Mouse (Mus musculus): Measurements from ENCODE around the gene Cuedc1.
"Not testable (repeated sequence)": the region's sequence is repeated elsewhere in the genome, so short reads cannot be mapped to it uniquely, and the experiment has no call there.

The Cuedc1 gene

DNA sequence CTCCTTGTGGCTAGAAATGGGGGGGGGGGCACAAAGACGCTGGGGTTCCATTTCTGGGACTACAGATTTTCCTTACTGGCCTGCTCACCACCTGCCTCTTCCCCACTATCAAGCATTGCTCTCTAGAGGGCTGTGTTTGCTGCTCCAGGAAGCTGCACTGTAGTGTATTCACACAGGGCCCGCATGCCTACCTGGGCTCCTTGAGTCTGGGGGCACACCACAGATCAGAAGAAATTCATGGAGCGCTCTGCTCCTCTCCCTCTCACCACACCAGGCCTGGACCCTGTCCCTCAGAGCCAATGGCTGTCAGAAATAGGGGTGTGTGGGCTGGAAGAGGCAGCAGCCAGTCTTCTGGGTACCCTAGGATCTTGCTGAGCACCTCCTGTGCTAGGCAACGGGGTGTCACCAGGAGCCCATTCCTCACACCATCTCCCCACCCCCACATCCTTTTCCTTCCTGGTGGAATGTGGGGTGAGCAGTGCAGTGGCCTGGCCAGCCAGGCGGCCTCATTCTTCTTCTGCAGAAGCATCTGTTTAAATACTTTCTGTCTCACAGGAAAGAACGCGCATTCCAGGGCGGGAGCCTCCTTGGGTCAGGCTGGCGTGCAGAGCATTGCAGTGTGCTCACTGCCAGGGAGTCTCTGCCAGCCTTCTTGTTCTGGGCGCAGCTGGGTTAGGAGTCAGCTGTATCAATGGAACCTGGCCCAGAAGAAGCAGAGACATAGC lies 74.9 kb downstream of the Cuedc1 start:
- DNase-seq: no peak

DNA sequence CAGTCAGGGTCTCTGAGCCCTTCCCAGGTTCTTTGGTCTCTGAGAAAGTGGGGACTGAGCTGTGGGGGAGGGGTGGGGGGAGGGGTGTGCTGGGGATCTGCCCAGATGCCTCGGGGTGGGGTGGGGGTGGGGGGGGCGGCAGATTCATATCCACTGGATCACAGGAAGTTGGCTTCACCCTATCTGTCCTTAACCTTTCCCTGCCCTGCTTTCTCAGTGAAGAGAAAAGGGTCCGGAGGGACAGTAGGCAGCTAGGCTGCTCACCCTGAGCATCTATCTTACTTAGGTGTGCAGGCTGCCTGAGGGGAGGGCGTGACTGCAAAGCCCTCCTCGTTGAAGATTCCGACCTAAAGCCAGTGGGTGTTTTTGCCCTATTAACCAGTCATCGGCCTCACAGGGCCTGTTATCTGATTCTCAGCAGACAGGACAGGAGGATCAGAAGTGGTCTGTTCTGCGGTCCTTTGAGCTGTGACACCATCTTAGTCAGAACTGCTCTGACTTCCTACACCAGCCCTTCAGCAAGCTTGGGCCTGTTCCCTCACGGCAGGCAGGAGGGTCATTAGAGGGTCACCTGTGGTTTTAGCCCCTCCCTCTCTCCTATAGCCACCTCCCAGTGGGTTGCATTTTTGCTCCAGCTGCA lies 75.6 kb downstream of the Cuedc1 start:
- DNase-seq: no peak

DNA sequence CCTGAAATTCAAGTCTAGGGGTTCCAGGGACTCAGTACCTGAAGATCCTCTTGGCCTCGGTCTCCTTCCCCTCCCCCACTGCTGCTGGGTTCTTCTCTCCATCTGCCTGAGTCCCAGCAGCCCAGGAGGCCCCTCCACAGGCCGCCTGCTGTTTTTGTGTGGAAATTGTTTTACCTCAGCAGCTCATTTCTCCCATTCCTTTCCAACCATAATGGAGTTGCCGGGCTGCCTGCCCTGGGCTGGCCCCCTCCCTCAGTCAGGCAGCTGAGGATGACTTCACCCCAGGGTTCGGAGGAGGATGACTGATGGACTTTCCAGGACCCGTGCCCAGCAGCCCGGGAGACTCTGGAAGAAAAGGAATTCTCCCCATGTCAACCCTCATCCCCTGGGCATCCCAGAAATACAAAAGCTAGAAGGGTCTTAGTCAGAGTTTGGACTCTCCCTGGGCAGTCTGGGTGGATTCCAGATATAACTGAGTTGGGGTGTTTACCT lies 82.7 kb downstream of the Cuedc1 start:
- DNase-seq: no peak

DNA sequence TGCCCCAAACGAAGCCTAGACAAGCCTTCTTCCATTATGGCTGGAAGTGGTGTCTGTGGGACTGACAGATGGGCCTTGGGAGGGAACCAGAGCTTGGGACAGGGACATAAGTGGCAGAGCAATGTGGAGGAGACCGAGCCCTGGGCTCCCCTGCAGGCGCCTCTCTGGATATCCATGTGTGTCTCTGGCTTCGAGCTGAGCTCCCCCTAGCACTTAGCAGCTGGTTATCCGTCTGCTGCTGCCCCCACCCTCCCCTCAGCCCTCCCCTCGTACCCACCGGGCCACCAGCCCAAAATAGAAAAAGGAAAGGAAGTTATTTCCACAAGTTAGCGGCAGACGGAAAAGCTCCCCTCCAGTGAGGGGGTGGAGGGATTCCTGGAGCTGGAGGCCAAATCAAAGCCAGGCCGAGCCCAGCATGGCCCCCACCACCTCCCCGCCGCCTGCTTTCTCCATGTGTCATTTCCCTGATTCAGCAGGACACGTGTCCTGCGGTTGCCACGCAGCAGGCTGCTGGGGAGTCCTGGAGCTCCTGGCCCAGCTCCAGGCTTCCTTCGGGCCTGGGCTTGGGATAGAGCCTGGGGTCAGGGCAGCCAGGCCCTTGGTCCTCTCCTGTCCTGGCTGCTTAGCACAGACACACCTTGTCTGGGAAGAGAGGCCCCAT lies 83.2 kb downstream of the Cuedc1 start:
- DNase-seq: peak; percentile 55

DNA sequence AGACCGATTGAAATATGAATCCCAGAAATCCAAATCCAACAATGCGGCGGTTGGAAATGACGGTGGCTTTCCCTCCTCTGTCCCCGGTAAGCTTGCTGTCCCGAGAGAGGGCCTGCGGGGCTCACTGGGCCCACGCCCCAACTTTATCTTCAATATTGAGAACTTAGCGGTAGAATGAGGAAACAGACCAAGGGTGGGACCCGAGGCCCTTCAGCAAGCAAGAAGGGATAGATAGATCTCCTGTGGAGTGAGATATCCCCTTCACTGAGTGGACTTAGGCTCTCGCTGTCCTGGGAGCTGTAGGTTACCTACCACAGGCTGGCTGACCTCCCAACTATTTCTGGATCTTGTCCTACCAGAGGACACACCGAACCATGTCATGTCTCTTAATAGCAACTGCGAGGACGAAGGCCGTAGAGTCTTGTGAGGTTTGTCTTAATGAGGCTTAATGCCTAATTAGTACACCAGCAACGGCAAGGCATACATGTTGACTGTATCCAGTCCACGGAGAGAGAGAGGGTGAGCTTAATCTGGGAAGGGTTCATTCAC lies 86.8 kb downstream of the Cuedc1 start:
- no peak for DNase-seq

DNA sequence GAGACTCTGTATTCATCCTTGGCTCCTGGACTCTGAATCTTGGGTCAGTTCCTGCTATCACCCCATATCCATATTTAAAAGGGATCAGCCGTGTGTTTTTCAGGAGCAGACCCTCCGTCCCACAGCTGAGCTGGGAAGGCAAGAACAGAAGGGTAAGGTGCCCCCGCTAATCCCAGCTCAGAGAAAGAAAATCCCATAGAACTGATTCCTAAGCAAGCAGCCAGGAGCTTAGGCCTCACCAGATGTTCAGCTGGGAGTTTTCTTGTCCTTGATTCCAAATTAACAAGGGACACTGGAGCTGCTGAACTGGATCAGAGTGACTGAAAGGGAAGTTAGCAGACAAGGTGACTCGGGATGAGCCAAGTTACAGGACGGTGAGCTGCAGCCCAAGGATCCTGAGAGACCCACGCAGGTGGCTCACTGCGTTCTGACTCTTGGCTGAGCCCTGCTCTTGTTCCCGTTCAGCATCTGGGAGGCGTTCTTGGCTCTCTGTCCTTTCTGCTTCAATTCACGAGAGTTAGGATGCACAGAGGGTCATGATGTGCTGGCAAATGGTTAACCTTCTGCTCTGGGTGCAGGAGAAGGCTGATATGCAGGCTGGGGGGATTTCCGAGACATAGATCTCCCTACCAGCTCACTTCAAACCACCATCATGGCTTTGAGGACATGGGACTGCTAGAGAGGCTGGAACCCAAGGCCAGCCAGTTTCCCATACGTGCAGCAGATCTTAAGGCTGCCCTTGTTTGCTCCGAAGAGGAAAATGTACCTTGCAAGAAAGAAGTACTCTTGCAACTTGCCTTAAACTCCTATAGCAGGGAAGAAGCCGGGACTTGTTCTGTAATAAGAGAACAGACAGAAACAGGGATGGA lies 88.5 kb downstream of the Cuedc1 start:
- no peak for DNase-seq

DNA sequence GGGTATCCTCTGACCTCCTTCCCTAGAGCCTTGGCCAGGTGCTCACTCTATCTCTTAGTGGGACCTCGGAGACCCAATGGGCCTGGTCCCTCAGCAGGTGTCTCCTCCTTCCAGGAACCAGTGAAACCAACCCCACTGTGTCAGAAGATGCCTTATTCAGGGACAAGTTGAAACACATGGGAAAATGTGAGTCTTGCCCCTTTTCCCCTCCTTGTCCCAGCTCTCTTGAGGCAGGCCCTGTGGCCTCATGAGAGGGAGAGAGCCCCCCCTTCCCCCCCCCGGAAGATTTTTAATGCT lies 89.0 kb downstream of the Cuedc1 start:
- no peak for DNase-seq

DNA sequence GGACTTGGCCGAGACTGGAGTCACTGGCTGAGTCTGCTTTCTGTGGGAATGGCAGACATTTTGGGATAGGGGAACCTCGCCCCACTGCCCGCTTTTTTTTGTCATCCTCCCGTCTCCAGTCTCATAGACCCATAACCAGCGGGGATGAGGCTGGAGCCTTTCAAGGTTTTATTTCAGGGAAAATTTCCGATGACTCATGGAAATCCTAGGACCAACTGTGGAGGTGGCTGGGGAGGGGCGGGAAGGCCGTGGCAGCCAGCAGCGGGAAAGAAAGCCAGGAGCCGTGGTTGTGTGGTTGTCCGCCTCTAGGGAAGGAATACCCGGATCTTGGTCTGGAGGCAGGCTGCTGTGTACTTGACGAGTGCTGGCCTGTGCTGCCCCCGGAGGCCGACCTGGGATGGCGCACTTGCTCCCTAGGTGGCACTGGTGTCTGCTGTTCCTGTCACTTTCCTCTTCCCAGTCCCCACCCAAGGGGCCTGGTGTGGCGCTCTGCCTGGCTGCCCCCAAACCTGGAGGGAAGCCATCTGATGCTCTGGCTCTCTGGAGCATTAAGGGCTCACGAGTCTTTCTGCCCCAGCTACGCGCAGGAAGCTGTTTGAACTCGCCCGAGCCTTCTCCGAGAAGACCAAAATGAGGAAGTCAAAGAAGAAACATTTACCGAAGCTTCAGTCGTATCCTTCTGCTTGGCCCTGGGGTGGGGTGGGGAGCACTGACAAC lies 89.7 kb downstream of the Cuedc1 start:
- DNase-seq: peak; percentile 90

DNA sequence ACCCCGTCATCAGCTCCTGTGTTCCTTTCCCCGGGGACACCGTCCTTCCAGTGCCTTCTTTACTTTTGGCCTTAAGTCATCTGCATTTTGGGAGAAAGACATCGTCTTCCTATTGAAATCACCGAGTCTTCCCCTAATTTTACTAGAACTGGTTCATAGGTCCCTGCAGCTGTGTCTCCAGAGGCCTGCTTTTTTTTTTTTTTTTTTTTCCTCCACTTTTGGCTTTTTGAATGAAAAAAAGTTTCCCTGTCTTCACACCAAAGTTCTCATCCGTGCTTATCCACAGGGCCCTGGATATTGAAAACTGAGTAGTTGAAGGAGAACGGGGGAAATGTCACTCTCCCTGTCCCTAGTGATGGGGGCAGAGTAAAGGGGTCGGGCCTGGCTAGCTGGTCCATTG lies 90.4 kb downstream of the Cuedc1 start:
- DNase-seq: no peak

DNA sequence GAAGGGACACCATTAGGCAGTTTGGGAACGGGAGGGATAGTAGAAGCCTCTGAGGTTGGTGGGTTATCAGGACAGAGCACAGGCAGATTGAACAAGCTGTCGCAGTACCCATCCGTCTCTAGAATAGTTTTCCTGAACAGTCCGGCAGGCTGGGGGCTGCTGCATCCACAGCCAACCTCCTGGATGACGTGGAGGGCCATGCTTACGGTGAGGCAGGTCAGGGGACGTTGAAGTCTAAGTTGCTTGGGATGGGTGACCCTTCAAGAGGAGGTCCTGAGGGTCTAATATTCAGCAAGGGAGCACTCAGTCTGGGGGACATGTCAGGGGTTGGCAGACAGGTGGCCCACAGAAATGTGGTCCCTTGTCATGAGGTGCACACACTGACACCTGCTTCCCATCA lies 90.8 kb downstream of the Cuedc1 start:
- no peak for DNase-seq

DNA sequence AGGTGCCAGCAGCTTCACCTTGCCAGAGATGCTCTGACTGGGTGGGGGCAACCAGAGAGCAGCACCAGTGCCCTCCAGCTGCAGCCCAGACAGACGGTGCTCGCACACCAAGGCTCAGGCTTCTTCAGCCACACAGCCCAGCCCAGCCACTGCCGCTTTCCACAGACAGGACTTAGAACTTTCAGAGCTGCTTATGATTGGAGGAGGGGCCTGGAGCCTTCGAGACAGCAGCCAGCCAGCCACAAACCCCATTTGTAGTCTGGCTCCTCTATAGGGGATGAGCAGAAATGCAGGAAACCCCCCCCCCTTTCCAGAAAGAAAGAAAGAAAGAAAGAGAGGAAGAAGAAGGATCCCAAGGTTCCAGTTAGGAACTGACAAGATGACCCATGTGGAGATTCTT lies 94.7 kb downstream of the Cuedc1 start:
- no peak for DNase-seq

DNA sequence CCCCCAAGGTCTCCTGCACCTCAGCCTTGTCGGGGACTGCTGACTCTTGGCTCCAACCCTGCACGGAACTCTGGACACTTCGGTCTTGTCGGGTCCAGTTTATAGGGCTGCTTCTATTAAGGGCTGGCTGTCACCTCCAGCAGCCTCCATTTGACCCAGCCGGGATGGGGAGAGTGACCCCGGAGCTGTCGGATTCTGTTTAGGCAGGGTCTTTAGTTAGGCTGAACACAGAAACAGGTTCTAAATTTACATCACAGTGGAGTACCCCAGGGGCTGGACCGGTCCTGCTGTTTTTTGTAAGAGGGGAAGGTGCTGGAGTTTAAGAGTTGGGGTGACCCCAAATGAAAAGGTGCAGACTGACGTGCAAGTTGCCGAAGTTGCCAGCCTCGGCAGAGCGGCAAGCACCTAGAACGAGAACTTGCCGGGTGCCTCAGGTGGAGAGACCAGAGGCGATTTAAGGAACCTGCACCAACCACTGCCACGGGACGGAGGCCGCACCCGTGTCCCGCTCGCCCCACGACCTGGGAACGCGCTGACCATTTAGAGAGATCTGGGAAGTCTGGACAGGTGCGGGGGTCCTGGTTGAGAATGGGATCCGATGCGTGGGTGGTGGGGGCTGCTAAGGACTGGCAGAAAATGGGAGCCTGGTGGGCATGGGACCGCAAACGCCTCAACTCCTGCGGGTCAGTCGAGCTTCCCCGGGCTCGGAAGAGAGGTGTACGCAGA lies 95.4 kb downstream of the Cuedc1 start:
- DNase-seq: no peak

DNA sequence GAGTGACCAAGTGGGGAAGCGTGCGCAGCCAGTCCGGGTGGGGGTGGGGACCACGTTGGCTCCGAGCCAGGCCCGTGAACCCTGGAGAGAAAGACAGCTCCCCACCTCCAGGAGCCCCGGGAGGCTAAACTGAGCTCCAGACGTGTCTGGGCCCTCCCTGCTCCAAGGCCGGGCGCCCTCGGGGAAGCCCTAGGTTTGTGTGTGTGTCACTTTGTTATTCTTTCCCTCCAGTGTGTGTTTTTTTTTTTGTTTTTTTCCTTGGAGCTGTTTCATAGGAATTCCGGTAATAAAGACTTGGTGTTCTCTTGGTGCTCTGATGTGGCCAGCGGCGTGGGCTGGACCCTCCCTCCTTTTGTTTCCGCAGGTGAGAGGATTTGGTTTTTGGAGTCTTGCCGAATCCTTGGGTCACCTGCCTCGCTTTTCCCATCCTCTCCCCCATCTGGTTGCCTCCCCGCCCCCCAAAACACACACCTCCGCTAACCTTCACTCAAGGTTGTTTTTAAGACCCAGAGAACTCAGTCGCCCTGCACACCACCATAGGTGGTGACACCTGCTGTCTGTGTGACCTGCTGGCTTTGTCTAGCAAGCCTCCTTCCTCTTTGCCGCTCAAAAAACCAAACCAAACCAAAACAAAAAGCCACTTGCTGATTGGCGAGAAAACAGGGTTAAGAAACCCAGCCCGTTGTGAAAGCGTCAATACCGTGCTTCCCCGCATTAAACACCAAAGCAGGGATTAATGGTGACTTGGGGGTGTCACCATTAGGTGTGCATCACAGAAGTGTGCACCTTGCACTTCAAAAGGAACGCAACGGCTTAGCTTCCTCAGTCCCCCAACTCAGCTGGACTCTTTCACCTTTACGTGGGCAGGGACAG lies 96.2 kb downstream of the Cuedc1 start:
- no peak for DNase-seq

DNA sequence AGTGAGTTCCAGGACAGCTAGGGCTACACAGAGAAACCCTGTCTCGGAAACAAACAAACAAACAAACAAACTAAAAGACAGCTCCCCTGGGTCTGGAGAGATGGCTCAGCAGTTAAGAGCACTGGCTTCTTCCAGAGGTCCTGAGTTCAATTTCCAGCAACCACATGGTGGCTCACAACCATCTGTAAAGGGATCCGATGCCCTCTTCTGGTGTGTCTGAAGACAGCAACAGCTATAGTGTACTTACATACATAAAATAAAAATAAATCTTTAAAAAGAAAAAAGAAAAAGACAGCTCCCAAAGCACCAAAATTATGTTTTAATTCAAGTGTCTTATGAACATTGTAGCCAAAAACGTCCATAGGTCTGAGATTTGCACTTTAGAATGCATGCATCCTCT lies 97.8 kb downstream of the Cuedc1 start:
- not testable (repeated sequence) for DNase-seq

DNA sequence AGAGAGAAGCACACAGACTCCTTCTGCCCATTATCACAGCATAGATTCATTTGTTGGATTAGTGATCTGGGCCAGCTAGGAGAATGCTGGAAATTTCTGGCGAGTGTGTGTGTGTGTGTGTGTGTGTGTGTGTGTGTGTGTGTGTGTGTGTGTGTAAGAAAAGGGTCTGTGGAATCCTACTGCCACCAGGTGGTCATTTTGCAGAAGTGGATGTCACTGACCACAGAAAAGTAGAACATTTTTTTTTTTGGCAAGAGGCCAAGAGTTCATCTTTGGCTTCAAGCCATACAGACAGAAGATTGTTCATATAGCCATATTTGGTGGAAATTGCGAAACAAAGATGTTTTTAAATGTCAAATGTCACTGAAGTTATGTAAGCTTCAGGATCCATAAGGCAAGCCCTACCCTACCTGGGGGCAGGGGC lies 99.3 kb downstream of the Cuedc1 start:
- DNase-seq: peak; percentile 47

DNA sequence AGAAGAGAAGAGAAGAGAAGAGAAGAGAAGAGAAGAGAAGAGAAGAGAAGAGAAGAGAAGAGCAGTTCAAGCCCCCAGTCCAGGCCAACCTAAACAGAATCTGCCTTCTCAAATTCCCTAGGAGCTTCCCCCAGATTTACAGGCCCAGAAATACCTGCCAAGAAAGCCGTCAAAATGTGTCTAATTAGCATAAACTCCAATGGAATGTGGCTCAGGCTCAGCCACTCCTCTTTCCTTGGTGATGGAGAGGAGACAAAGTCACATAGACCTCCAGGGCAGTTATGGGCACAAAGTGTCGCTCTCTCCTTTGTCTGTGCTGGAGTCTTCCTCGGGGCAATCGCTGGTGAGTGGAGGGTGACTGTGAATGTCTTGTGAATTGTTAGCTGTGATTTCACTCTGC lies 100.4 kb downstream of the Cuedc1 start:
- DNase-seq: no peak

DNA sequence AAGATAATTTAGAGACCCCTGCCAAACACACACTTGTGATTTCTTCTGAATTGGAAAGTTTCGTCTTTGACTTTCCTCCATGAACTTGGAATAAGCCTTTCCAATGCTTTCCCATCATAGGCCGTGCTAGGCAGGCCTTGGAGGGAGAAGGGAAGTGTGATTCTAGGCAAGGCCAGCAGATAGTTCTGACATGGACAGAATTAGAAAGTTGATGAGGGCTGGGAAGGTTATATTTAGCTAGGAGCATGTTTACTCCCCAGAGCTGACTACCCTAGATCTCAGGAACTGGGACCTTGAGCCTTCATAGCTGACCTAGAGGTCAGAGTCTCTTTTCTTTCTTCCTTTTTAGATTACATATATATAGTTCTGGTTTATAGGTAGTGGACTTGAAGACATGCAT lies 103.3 kb downstream of the Cuedc1 start:
- no peak for DNase-seq

DNA sequence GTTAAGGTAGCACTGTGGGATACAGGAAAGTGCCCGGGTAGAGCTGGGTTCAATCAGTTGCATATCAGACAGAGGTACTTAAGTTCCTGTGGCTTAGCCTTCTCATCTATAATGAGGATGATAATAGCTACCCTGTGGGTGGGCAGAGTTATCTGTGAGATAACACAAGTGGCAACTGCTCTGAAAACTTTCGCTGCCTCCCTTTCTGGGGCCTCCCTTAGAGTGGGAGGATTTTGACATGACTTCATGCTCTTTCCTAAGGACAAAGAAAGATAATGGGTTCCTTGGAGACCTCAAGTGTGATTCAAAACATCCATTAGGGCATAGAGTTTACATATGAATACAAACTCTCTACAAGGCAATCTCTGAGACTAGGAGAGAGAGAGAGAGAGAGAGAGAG lies 104.2 kb downstream of the Cuedc1 start:
- DNase-seq: no peak

DNA sequence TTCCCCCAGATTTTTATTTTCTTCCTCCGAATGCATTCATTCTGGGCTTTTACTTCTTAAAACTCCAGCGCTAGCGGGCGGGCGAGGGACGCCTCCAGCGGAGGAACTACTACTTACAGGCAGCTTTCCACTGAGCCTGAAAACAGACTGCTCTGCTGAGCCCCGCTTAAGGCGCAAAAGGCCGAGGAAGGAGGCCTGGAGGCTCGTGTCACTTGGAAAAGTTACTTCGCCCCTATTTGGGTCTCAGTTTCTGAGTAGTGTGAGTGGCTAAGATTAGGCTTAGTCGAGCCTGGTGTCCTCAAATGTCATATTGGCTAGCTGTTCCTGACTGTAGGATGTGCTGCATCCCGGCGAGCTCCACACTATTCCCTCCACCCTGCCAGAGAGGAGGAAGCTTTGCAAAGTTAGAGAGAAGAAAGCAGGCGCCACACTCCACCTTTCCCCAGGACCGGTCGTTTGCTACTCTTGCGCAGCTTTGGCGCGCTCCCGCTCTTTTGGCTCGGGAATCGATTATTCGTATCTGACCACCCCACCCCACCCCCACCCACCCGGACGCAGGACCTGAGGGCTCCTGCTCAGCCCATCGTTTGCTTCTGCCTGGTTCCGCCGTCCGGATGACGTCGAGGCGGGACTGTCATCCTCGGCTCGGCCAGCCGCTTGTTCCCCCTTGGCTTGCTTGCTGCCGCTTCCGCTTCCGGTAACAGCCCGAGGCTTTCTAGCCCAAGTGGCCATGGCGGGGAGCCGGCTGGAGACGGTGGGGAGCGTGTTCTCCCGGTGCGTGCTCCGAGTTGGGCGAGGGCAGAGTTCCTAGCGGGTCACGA lies 106.1 kb downstream of the Cuedc1 start, which contains the start of gene Mrps23:
TSS of gene Mrps23 (plus strand) at position 677 of the 821 bp plus-strand sequence.
- DNase-seq: peak; percentile 95

Measured in right cerebral cortex, adult 18-20 months (tissue).